Mouse (Mus musculus) 416B (cell line): ENCODE data around the gene Sdsl.
"Not testable (repeated sequence)": the region's sequence is repeated elsewhere in the genome, so short reads cannot be mapped to it uniquely, and the experiment has no call there.

Source experiments
- DNase-seq: peaks from one replicate; pipeline ENCODE4 v3.0.0; 2011; ENCODE audit warnings: low read depth

Gene Sdsl

DNA sequence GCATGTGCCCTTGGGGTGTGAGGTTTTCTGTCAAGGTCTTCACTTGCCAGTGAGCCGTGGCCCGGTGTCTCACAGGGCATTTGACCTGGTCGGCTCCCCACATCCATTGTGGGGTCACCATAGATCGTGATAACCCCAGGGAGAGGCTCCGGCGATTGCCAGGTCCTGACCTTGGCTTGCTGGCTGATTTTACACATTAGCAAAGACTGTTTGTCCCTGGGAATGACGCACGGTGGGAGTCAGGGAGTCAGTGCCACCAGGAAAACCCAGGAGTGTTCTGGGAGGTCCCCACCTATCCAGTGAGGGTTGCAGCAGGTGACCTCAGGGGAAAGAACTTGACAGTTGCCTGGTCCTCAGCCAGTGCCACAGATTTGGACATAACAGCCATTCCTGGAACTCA lies at the start of gene Sdsl:
TSS of gene Sdsl (minus strand) at position 41 of the 400 bp plus-strand sequence.
- no peak for DNase-seq

DNA sequence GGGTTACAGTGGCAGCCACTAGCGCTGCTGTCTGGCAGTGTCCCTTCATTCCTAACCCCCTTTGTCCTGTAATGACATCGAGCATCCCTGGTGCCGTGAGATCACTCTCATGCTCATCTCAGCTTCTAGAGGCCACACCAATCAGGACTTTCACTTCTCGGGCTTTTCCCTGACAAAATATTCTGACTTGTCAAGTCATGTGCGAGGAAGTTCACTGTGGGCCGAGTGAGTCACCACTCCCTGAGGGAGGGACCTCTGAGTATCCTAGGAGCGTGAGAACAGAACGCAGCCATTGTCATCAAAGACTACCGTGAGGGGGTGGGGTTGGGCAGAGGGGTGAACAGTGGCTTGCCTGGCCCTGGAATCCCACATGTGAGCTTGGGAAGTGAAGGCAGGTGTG lies 44.9 kb upstream of the Sdsl start:
- DNase-seq: peak; percentile 85

DNA sequence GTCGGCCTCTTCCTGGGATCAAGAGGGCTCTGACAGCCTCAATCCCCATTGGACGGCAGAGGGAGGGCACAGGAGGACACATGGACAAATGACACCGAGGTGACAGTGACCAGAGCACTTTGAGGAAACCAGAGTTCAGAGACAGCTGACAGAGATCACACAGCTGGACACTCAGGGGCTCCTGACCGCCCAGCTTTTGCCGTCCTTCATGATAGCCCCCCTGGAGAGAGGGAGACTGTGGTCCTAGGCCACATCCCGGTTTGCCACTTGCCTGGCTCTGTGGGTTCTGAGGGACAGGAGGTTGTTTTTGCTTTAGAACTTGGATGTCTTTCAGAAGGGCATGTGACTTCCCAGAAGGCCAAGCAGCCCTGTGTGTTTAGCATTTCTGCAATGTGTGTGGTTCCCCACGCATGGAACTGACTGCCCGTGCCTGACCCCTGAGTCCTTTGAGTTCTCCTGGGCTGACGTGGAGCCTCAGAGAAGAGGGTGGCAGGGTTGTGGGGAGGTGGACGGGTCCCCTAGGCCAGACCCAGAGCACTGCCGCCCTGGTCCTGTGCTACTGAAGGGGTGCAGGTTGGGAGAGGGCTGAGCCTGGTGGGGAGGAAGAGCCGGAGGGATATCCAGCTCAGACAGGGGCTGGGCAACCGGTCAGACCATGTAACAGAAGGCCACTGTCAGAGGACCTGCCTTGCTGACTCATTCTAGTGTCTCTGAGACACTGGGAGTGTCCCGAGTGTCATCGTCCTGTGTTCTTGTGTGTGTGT lies 43.8 kb upstream of the Sdsl start:
- peak; percentile 66 for DNase-seq

DNA sequence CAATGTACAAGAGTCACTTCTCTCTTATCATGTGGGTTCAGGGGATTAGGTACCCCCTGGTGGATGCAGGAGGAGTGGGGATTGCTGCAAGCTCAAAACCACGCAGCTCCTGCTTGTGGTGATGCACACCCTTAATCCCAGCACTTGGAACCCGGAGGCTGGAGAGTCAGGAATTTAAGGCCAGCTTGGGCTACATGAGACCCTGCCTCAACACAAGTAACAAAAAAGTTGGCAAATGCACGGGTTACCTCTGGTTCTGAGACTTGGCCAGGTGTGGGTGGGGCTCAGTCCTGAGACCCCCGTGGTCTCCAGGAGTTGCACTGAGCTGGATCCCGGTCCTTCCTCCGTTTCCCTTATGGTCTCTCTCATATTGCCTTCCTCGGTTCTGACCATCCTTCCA lies 42.8 kb upstream of the Sdsl start:
- no peak for DNase-seq

DNA sequence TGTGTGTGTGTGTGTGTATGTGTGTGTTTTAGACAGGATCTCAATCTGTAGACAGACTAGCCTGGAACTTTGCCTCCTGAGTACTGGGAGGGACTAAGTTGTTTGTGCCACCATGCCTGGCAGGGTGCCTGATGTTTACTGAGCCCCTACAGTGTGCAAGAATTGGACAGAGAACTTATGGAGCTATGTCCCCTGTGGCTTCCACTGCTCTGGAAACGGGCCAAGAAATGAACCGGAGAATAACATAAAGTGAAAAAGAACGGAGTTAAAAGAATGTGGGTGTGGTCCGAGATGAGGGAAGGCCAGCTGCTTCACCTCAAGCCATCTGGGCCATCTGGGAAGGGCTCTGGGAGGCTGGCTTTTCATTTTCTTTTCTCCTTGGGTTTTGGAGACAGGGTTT lies 42.1 kb upstream of the Sdsl start:
- no peak for DNase-seq

DNA sequence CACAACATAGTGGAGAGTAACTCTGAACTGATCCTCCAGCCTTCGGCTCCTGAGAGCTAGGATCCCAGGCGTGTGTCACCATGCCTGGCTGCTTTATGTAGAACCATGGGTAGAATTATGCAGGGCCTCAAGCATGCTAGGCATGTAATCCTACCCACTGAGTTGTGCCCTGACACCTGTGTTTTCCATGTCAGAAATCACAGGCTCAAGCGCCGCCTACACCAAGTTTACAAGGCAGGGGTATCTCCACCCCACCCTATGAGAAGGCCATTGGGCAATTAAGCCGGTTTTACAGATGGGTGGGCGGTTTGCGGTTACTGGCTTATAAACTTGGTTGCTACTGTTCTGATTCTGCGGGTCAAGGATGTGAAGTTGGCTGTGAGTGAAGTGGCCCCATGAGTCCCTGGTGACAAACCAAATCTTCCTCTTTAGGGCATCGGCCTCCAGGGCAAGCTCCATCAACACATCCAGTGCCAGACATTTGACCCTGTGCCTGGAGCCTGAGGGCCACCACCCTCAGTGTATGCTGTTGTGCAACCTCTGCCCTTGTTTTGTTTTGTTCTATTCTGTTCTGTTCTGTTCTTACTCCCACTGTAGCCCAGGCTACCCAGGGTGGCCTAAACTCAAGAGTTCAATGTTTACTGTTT lies 41.5 kb upstream of the Sdsl start:
- DNase-seq: no peak

DNA sequence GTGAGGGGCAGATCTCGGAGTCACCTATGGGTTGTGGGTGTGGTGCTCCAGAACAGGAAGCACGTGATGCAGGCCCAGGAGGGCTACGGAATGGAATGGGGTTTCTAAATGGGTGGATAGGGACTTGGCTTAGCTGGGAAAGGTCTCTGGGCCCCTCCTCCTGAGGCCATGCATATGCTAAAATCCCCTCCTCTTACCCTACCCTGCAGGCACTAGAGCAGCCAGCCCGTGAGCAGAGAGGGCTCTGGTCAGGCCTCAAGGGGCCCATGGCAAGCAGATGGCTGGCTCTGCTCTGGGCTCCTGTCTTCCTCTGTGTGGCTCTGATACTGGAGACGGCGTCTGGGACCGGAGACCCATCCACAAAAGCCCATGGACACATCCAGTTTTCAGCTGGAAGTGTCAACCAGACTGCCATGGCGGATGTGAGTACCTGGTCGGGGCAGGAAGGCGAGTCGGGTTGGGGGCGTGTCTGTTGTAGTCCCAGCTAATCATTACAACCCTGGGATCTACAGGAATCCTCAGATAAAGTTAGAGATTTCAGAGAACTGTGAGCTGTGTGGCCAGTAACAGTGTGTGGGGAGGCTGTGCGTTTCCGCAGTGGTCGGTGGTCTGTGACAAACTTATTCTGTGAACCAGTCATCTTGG lies 40.4 kb upstream of the Sdsl start:
- DNase-seq: no peak

DNA sequence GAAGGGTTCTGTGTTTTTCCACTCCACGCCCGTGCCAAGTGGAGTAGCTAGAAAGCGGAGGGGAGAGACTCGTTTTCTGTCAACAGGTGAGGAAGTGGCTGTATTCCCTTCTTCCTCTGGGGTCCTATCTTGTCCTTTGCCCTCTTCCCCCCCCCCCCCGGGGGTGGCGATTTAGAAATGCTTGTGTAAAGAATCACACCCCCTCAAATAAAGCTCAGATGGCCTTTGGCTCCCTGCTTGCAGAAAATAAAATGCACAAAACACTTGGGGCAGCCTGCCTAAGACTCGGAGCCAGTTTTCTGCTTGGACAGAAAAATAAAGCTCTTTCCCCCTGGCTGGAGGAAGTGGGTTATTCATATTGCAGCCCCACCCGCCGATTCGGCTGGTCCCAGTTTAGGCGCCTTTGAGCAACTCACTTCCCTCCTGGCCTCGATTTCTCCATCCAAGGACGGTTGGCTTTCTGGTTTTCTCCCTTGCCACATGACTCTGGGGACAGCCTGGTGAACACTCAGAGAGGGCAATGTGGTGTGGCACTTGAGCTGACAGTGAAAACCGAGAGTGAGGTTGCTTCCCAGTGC lies 39.1 kb upstream of the Sdsl start:
- peak; percentile 78 for DNase-seq

DNA sequence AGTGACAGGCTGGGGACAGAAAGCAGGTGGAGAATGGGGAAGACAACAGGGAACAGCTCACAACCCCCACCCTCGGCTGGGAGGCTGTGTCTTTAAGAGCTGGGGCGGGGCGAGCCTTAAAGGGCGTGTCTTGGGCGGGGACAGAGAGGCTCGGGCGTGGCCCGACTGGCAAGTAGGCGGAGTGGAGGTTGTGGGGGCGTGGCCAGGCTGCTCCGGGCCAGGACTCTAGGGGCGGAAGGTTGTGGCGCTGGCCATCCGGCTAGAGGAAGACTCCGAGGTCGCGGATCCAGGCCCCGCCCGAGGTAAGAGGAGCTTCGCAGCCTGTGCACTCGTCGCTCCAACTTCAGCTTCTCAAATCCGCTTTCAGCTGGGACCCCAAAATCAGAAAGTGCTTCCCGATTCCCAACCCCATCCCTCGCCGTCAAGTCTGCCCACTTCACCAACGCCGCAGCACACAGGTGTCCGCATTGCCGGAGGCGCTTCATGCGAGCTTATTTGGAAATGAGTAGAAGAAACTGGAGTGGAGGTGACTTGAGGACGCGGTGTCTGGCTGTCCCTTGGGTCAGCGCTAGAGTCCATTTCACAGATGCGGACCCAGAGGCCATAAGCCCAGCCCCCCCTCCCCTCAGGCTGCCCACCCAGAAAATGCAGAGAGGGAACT lies 38.5 kb upstream of the Sdsl start, which contains the start of gene Slc8b1:
TSS of gene Slc8b1 (plus strand) at position 187 of the 661 bp plus-strand sequence.
- peak; percentile 97 for DNase-seq

DNA sequence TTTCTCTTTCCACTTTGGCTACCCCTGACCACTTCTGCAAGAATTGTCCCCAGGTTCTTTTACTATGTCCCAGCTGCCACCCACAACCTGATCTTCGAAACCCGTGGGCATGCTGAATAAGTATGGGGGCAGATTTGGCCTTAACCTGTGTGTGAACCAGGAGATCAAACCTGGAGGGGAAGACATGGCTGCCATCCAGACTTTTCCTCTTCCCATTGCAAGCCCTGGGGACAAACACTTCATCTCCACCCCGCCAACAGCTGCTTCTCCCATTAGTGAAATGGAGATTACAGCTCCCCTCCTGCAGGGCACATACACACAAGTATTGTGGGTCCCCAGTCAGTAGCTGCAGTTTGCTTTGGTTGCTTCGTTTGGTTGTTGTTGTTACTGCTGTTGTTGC lies 34.7 kb upstream of the Sdsl start:
- DNase-seq: no peak

DNA sequence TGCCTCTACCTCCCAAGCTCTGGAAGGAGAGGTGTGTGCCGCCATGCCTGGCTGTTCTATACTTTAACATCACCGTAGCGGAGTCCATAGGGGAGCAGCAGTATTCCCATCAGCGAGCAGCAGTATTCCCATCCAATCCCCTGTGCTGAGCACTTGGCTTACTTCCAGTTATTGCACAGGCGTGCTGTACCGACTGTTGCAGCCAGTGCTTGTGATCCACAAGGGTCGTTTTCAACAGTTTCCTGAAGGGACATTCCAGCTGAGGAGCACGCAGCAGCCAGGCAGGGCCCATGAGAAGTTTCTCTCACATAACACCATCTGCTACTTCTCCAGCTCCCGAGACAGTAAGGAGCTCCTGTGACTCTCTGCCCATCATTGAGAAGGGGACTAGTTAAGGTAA lies 33.9 kb upstream of the Sdsl start:
- no peak for DNase-seq

DNA sequence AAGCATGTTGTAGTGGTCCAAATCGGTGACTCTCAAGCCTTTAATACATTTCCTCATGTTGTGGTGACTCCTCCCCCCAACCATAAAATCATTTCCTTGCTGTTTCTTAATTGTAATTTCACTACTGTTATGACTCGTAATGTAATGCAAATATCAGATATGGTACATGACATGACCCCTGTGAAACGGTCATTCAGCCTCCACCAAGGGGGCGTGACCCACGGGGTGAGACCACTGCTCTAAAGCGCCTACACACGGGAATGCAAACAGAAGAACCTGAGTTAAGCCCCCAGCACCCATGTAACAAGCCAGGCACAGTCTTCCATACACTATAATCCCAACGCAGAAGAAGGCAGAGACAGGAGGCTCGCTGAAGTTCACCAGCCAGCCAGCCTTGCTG lies 33.2 kb upstream of the Sdsl start:
- DNase-seq: no peak

DNA sequence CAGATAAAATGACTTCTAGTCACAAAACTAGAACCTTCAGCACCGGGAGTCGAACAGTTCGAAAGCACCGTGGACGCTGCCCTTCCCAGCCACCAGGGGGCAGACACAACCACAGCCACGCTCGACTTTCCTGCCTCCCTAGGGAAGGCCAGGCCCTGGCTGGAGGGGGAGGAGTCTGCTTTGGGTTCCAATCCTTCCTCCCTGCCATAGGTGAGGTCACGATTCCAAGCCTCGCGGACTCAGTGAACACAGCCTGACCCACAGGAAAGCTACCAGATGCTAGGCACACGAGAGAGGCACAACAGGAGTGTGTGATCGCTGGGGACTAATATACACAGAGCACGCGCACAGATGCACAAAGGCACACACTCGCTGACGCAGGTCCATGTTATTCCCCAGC lies 32.8 kb upstream of the Sdsl start:
- peak; percentile 89 for DNase-seq

DNA sequence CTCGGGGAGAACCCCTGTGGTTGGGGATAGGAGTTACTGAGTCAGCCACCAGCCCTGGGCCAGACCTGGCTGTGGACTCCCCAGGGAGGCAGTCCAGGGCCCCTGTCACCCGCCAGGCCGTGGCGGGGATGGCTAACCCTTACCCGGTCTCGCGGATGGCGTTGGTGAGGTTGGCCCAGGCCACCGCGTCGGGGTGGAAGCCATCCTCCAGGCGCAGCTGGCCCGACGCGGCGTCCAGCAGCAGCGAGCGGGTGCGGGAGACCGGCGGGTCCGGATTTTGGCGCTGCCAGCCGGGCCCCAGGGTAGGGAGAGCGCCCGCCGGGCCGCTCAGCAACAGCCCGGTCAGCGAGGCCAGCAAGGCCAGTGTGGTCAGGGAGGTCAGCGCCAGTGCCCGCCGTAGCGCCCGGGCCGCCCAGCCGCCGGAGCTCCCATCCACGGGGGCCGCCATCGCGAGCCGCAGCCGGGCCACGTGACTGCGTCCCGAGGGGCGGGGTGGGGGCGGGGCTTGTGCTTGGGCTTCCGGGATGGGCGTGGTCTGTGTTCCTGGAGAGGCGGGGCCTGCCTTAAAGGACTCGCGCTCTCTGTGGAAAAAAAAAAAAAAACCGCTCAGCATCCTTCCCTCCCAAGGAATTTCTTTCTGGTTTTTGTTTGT lies 30.7 kb upstream of the Sdsl start, which contains the start of gene Plbd2:
TSS of gene Plbd2 (minus strand) at position 482 of the 652 bp plus-strand sequence.
- peak; percentile 84 for DNase-seq

DNA sequence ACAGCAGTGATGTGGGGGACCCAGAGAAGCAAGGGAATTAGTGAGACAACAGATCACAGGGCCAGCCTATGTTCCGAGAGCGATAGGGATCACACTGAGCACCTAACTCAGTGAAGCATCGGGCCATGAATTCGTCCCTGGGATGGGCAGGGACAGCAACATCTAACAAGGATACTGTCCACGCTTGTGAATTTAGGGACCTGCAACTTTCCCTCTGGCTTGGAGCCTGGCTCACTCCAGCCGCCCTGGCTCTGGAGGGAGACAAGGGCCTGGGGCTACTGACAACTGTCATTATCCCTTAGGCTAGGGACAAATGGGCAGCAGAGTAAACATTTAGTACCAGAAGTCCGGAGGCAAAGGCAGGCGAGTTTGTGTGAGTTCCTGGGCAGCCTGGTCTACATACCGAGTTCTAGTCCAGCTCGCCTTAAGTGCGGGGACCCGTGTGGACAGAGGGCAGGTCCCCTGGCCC lies 30.1 kb upstream of the Sdsl start:
- peak; percentile 28 for DNase-seq

DNA sequence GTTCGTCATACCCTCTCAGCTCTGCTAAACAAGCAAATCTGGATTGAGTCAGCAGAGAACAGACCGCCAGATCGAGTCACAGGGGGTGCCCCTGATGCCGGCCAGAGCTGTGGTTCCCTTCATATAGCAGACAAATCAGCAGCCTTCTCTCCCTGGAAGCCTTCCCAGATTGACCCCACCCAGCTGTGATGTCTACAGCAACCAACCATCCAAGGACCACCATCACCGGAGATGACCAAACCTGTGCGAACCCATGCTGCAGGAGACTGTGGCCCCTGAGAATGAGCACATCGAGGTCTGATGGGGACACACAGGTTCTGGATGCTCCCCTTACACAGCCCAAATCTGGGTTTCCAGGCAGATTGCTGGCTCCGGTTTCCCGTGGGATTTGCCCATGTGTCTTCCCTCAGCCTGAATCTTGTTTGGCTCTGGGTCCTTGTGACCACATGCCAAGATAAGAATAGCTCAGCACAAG lies 29.6 kb upstream of the Sdsl start:
- DNase-seq: peak; percentile 45

DNA sequence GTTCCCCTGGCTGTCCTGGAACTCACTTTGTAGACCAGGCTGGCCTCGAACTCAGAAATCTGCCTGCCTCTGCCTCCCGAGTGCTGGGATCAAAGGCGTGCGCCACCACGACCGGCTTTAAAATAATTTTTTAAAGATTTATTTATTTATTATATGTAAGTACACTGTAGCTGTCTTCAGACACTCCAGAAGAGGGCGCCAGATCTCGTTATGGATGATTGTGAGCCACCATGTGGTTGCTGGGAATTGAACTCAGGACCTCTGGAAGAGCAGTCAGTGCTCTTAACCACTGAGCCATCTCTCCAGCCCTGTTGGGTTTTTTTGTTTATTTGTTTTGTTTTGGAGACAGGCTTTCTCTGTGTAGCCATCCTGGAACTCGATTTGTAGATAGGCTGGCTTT lies 28.0 kb upstream of the Sdsl start:
- DNase-seq: not testable (repeated sequence)

DNA sequence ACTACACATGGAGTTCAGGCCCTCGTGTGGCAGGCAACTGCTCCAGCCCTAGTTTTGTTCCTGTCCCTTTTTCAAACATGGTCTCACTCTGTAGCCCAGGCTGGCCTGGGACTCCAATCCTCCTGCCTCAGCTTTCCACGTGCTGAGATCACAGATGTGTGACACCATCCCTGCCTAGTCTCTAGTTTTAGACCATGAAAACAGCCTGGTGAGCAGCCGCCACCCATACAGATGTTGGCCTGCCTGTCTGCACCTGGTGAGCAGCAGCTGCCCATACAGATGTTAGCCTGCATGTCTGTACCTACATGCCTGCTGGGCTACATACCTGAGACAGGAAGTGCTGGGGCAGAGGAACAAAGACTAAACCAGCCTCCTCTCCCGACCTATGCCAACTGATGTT lies 26.6 kb upstream of the Sdsl start:
- no peak for DNase-seq

DNA sequence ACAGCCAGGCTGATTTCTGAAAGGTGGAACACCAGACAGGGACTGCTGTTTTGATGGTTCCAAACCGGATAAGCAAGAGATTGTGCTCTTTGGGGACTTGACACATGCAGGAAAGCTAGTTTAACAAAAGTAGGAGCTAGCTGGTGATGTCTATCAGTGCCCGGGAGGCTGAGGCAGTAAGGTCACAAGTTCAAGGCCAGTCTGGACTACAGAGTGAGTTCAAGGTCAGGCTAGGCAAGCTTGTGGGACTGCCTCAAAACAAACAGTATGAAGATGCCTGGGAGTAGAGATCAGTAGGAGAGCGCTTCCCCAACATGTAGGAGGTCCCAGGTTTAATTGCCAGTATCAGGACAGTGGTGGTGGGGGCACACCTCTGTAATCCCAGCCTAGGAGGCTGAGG lies 24.5 kb upstream of the Sdsl start:
- DNase-seq: no peak

DNA sequence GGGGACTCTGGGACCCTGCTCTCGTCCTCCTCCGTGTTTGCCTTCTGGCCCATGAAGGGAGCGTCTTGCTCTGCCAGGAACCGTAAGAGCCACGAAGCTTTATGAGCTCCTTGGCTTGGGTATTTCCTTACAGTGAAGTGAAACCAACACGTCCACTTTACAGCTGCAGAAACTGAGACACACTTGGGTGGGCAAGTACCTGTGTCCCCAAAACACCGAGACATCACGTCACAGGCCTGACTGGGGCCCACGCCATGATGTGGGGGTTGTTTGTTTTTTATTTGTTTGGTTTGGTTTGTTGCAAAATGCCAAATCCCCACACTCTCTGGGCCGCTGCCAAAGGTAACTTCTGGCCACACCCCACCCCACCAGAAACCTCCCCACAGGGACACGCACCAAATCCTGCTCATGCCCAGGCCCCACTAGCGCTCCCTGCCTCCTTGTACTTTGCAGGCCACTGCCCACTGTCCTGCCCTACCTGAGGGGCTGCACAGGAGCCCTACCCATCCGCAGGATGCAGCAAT lies 23.2 kb upstream of the Sdsl start:
- no peak for DNase-seq

DNA sequence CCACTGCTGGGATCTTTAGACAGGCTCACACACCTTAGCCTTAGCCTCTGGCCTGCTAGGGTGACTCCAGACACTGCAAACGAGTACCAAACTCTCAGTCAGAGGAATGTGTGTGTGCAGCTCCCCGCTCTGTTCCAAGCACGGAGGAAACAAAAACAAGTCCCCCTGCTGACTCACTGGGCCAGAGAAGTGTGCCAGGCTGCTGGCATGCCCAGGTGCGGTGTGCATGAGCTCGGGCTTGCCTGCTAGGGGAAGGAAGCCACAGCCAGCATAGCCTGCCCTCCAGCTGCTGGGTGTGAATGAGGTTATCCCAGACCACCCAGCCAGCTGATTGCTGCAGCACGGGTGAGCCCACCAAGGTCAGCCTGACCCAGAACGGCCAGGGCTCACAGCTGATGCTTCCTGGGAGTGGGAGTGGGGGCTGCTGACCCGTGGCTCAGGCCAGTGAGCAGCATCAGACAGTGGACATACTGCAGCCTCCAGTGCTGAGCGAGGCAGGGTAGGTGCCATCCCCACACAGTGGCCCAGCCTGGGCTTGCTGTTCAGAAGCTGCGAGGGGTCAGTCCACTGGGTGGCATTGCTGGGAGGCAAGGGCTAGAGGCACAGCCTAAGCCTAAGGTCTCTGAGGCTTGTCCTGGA lies 22.6 kb upstream of the Sdsl start:
- DNase-seq: no peak
